Mouse (Mus musculus) ZHBTc4 (cell line): ENCODE results near the gene Tmem192.
"Not testable (repeated sequence)": the region's sequence is repeated elsewhere in the genome, so short reads cannot be mapped to it uniquely, and the experiment has no call there.

Experiments
- DNase-seq: peaks from one replicate; pipeline ENCODE4 v3.0.0-alpha.2; 2011; ENCODE audit warnings: low read depth, low spot score

Gene Tmem192

GRCm38 (mm10) chr8:64962836-64963235, 15.9 kb downstream of the Tmem192 start:
- DNase-seq, result no peak

- peak; percentile 47 for DNase-seq
These were observed 36.3 kb downstream of the Tmem192 start for GRCm38 (mm10) chr8:64983150-64983897.

GRCm38 (mm10) chr8:64987731-64988130, 40.7 kb downstream of the Tmem192 start, which contains the start of gene Trim75:
Gene Trim75, minus strand, starts transcription at chr8:64987831.
- DNase-seq, result no peak

- no peak for DNase-seq
These were observed 51.9 kb downstream of the Tmem192 start for GRCm38 (mm10) chr8:64998806-64999365.

- not testable (repeated sequence) for DNase-seq
These were observed 60.6 kb downstream of the Tmem192 start for GRCm38 (mm10) chr8:65007616-65008015.

- DNase-seq, result no peak
These were observed 71.4 kb downstream of the Tmem192 start, which contains the start of the genes Trim61 and Trim60 for GRCm38 (mm10) chr8:65018423-65018822. Gene Trim61, minus strand, starts transcription at chr8:65018523. Gene Trim60, minus strand, starts transcription at chr8:65018584.
